Mouse (Mus musculus): Measurements from ENCODE around the gene Dnase1l3.
"Not testable (repeated sequence)": the region's sequence is repeated elsewhere in the genome, so short reads cannot be mapped to it uniquely, and the experiment has no call there.

Gene Dnase1l3

GRCm38 (mm10) chr14:8011938-8012337, 17.6 kb upstream of the Dnase1l3 start:
- no peak for DNase-seq (ENCODE audit: low spot score in 2 of 2)

GRCm38 (mm10) chr14:8011297-8011696, 16.9 kb upstream of the Dnase1l3 start:
- DNase-seq (ENCODE audit: low spot score in 2 of 2): no peak

GRCm38 (mm10) chr14:8007923-8008322, 13.6 kb upstream of the Dnase1l3 start:
- no peak for DNase-seq (ENCODE audit: low spot score in 2 of 2)

GRCm38 (mm10) chr14:8007486-8007885, 13.1 kb upstream of the Dnase1l3 start:
- no peak for DNase-seq (ENCODE audit: low spot score in 2 of 2)

- no peak for DNase-seq (ENCODE audit: low spot score in 2 of 2)
Measured at GRCm38 (mm10) chr14:8007084-8007483, 12.7 kb upstream of the Dnase1l3 start.

- not testable (repeated sequence) for DNase-seq (ENCODE audit: low spot score in 2 of 2)
Measured at GRCm38 (mm10) chr14:8006061-8006460, 11.7 kb upstream of the Dnase1l3 start.

- no peak for DNase-seq (ENCODE audit: low spot score in 2 of 2)
Measured at GRCm38 (mm10) chr14:8003727-8004670, 9.6 kb upstream of the Dnase1l3 start.

- peak in 1 of 2 experiments; percentile 20 for DNase-seq (ENCODE audit: low spot score in 2 of 2)
Measured at GRCm38 (mm10) chr14:8003093-8003670, 8.8 kb upstream of the Dnase1l3 start.

- peak; percentile 58 to 78 for DNase-seq (ENCODE audit: low spot score in 2 of 2)
Measured at GRCm38 (mm10) chr14:8002432-8003092, 8.2 kb upstream of the Dnase1l3 start, which contains the start of gene Abhd6. Gene Abhd6 (plus strand): TSS chr14:8002902.

- no peak for DNase-seq (ENCODE audit: low spot score in 2 of 2)
Measured at GRCm38 (mm10) chr14:8000831-8001685, 6.7 kb upstream of the Dnase1l3 start.

- DNase-seq (ENCODE audit: low spot score in 2 of 2): no peak
Measured at GRCm38 (mm10) chr14:8000247-8000646, 5.9 kb upstream of the Dnase1l3 start.

GRCm38 (mm10) chr14:7999435-7999834, 5.1 kb upstream of the Dnase1l3 start:
- no peak for DNase-seq (ENCODE audit: low spot score in 2 of 2)

- DNase-seq (ENCODE audit: low spot score in 2 of 2): no peak
Measured at GRCm38 (mm10) chr14:7999030-7999429, 4.7 kb upstream of the Dnase1l3 start.

- peak; percentile 80 to 93 for DNase-seq (ENCODE audit: low spot score in 2 of 2)
Measured at GRCm38 (mm10) chr14:7997255-7997696, 2.9 kb upstream of the Dnase1l3 start.

GRCm38 (mm10) chr14:7992158-7992557, 2.2 kb downstream of the Dnase1l3 start:
- no peak for DNase-seq (ENCODE audit: low spot score in 2 of 2)

- no peak for DNase-seq (ENCODE audit: low spot score in 2 of 2)
Measured at GRCm38 (mm10) chr14:7991108-7991776, 3.1 kb downstream of the Dnase1l3 start.

GRCm38 (mm10) chr14:7989961-7990360, 4.4 kb downstream of the Dnase1l3 start:
- DNase-seq (ENCODE audit: low spot score in 2 of 2): no peak

- DNase-seq (ENCODE audit: low spot score in 2 of 2): no peak
Measured at GRCm38 (mm10) chr14:7989371-7989770, 5.0 kb downstream of the Dnase1l3 start.

- DNase-seq (ENCODE audit: low spot score in 2 of 2): no peak
Measured at GRCm38 (mm10) chr14:7986913-7987312, 7.5 kb downstream of the Dnase1l3 start.

- no peak for DNase-seq (ENCODE audit: low spot score in 2 of 2)
Measured at GRCm38 (mm10) chr14:7981226-7981625, 13.1 kb downstream of the Dnase1l3 start.

GRCm38 (mm10) chr14:7978183-7978582, 16.2 kb downstream of the Dnase1l3 start:
- no peak for DNase-seq (ENCODE audit: low spot score in 2 of 2)

Data from thymus, postnatal 10 days (tissue).